Mouse (Mus musculus) forebrain, embryonic 11.5 days (tissue): ENCODE measurements around the gene Slc6a4. TPM values are rescaled to one million over a fixed set of nuclear protein-coding genes. Genes with fewer than 3 reads are reported as not detected.
A peak's percentile ranks its signal among the peaks of the same experiment; 100 is the strongest.

ENCODE experiments used
- ATAC-seq: fragments of 200-750 bp; cut with Nextera tagmentation; replicated peaks from 2 replicates; pipeline ENCODE4 v1.8.0; 2017; ENCODE audit warnings: moderate TSS enrichment; ENCODE audit not compliant: low FRiP score
- DNase-seq: peaks from one replicate; pipeline ENCODE4 v3.0.0-alpha.2; 2017; ENCODE audit warnings: low spot score
- H3K27ac ChIP-seq: fragments of 300-500 bp; sonication (generic); 2 replicates; pipeline ENCODE4 v1.5.1; 2014; ENCODE audit warnings: low read depth, low read length
- H3K27me3 ChIP-seq: fragments of 300-500 bp; sonication (generic); 2 replicates; pipeline ENCODE4 v1.6.1; 2014; ENCODE audit warnings: mild to moderate bottlenecking, low read length, mixed read lengths; ENCODE audit not compliant: control insufficient read depth, insufficient read depth
- H3K36me3 ChIP-seq: fragments of 300-500 bp; sonication (generic); 2 replicates; pipeline ENCODE4 v1.6.1; 2014; ENCODE audit warnings: mild to moderate bottlenecking, low read length, moderate library complexity, mixed read lengths; ENCODE audit not compliant: control insufficient read depth, insufficient read depth
- H3K4me1 ChIP-seq: fragments of 300-500 bp; sonication (generic); replicated peaks from 2 replicates; pipeline ENCODE4 v1.6.1; 2014; ENCODE audit warnings: low read length, mixed read lengths; ENCODE audit not compliant: control insufficient read depth, insufficient read depth
- H3K4me2 ChIP-seq: fragments of 300-500 bp; sonication (generic); 2 replicates; pipeline ENCODE4 v1.6.1; 2014; ENCODE audit warnings: low read depth, mild to moderate bottlenecking, low read length, moderate library complexity, mixed read lengths; ENCODE audit not compliant: severe bottlenecking
- H3K4me3 ChIP-seq: fragments of 300-500 bp; sonication (generic); 2 replicates; pipeline ENCODE4 v1.5.1; 2014; ENCODE audit warnings: low read depth, low read length
- H3K9ac ChIP-seq: fragments of 300-500 bp; sonication (generic); 2 replicates; pipeline ENCODE4 v1.6.1; 2014; ENCODE audit warnings: low read length
- H3K9me3 ChIP-seq: fragments of 300-500 bp; sonication (generic); 2 replicates; pipeline ENCODE4 v1.6.1; 2016; ENCODE audit warnings: low read length, mixed read lengths; ENCODE audit not compliant: control insufficient read depth
- WGBS: fragments of 180-500 bp; shearing (Covaris S2); extraction: QIAGEN DNeasy Blood & Tissue Kit; methylation state at CpG from one replicate; pipeline ENCODE4 v1.1.7; 2014; 5-methylcytosine and 5-hydroxymethylcytosine counted together
- polyA plus RNA-seq: library from polyadenylated mRNA; unstranded; fragments of >200 nt; fragmentation: Nextera tagmentation; extraction: Ambion mirVana; gene quantifications from 2 replicates; pipeline ENCODE4 v1.2.1, GENCODE M21; 2014

Gene Slc6a4
- polyA plus RNA-seq, 1 experiment from 2014 or later = 1.2 TPM

DNA sequence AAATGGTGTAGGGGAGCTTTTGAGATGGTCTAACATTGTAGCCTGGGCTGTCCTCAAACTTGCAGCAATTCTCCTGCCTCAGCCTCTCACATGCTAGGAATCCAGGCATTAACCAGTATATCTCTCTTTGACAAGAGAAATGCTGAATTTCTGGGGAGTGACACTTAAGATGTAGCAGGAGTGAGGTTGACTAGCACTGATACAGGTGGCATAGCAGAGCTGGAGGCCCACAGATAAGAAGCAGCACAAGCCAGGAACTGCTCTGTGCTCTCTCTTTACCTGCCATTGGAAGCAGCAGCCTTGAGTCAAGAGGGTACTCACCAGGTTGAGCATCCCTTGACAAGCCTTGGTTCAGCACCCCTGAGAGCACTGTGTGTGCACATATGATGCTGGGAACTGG, 14.2 kb upstream of the Slc6a4 start:
- no peak for DNase-seq
- no peaks in the 10 kb centered on the region for H3K27me3 ChIP-seq
- H3K27ac ChIP-seq = no peak overlapping the region
- no peak overlapping the region for H3K4me3 ChIP-seq
- H3K9me3 ChIP-seq = no peaks in the 10 kb centered on the region
- no peak overlapping the region for H3K4me2 ChIP-seq
- no peak overlapping the region for H3K9ac ChIP-seq
- no peaks in the 10 kb centered on the region for H3K4me1 ChIP-seq
- ATAC-seq = no peak
- H3K36me3 ChIP-seq = peaks cover 4% of the 10 kb centered on the region; the same call in 1 of the 2 replicates

DNA sequence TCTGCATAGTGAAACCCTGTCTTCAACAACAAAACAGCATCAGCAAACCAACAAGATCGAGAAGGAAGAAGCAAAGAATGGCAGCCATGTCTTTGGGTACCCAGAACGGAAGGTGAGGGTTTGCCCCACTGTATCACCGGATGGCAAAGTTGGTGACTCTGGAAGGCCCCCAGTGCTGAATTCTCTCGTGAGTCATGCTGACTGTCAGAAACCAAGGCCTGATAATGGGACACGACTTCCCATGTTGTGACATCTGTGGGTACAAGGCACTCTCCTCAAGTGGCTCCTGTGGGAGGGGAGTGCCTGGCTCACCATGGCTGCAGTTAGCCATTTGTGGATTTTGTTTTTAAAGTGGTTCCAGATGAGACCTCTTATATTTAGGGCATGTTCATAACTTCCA, 7.6 kb upstream of the Slc6a4 start:
- ATAC-seq = no peak
- no peak overlapping the region for H3K4me3 ChIP-seq
- DNase-seq = no peak
- 78% methylated on average over 5 of the region's 5 CpGs for WGBS
- H3K27ac ChIP-seq = no peak overlapping the region
- H3K9ac ChIP-seq = no peak overlapping the region
- H3K4me2 ChIP-seq = no peak overlapping the region
- no peaks in the 10 kb centered on the region for H3K4me1 ChIP-seq
- H3K36me3 ChIP-seq = peaks cover 4% of the 10 kb centered on the region; the same call in 1 of the 2 replicates
- H3K9me3 ChIP-seq = no peaks in the 10 kb centered on the region
- H3K27me3 ChIP-seq = no peaks in the 10 kb centered on the region

DNA sequence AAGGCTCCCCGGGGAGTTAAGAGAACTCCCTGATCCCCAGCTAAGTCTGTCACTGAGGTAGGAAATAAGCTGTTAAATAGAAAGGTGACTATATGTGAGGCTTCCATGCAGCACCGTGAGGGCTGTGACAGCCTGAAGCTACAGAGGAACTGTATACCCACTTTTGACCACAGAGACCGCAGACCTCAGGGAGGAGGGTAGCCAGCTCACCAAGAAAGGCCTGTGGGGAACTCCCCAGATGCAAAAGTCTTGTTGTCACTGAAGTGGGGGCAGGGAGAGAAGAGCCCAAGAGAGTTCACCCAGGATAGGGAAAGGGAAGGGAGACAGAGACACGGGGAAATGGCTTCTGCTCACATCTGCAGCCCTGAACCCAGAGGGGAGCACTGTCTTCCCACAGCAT, 5.5 kb upstream of the Slc6a4 start:
- ATAC-seq = no peak
- no peak overlapping the region for H3K27ac ChIP-seq
- 42% methylated on average over 4 of the region's 4 CpGs for WGBS

GRCm38 (mm10) chr11:76995966-76996672, 2.3 kb upstream of the Slc6a4 start:
- Histone ChIP-seq H3K9ac (no peak overlapping the region), H3K27ac (no peak overlapping the region), H3K4me3 (no peak overlapping the region), H3K4me2 (no peak overlapping the region), H3K9me3 (no peaks in the 10 kb centered on the region), H3K36me3 (no peaks in the 10 kb centered on the region), H3K4me1 (peaks cover 5% of the 10 kb centered on the region; the same call in 1 of the 2 replicates), H3K27me3 (peaks cover 32% of the 10 kb centered on the region)
- ATAC-seq (no peak), DNase-seq (no peak)
- 66% methylated on average over 20 of the region's 20 CpGs for WGBS

More for the DNA sequence above, 5.5 kb upstream of the Slc6a4 start:
- H3K9ac ChIP-seq = no peak overlapping the region
- no peak overlapping the region for H3K4me3 ChIP-seq
- H3K4me1 ChIP-seq = no peaks in the 10 kb centered on the region
- peaks cover 6% of the 10 kb centered on the region for H3K27me3 ChIP-seq
- DNase-seq = no peak
- no peaks in the 10 kb centered on the region; the same call in 1 of the 2 replicates for H3K36me3 ChIP-seq
- H3K4me2 ChIP-seq = no peak overlapping the region
- H3K9me3 ChIP-seq = no peaks in the 10 kb centered on the region

- ATAC-seq = 0 out of 2 replicates have a peak, but pooled peaks have one; percentile 49
- DNase-seq = peak; percentile 93
- peak overlapping the region; percentile 60 for H3K4me2 ChIP-seq
- no peak overlapping the region for H3K9ac ChIP-seq
- H3K27me3 ChIP-seq = peaks cover 32% of the 10 kb centered on the region
- no peaks in the 10 kb centered on the region for H3K9me3 ChIP-seq
- H3K36me3 ChIP-seq = no peaks in the 10 kb centered on the region
- peak overlapping the region; percentile 29 for H3K4me3 ChIP-seq
- H3K27ac ChIP-seq = no peak overlapping the region
- H3K4me1 ChIP-seq = peaks cover 5% of the 10 kb centered on the region; the same call in 1 of the 2 replicates
- WGBS = 2% methylated on average over 20 of the region's 21 CpGs
These were observed 1.1 kb upstream of the Slc6a4 start for GRCm38 (mm10) chr11:76997305-76997704.

- Histone ChIP-seq H3K4me3 (peak overlapping the region; percentile 29), H3K4me2 (peak overlapping the region; percentile 60), H3K9me3 (no peaks in the 10 kb centered on the region), H3K36me3 (no peaks in the 10 kb centered on the region), H3K27me3 (peaks cover 32% of the 10 kb centered on the region), H3K4me1 (peaks cover 5% of the 10 kb centered on the region; the same call in 1 of the 2 replicates), H3K9ac (peak overlapping the region; percentile 27; the same call in 1 of the 2 replicates), H3K27ac (no peak overlapping the region)
- DNase-seq (peak; percentile 61), ATAC-seq (no peak)
- 9% methylated on average over 24 of the region's 24 CpGs for WGBS
These were observed 363 bp downstream of the Slc6a4 start for GRCm38 (mm10) chr11:76998705-76999226.

DNA sequence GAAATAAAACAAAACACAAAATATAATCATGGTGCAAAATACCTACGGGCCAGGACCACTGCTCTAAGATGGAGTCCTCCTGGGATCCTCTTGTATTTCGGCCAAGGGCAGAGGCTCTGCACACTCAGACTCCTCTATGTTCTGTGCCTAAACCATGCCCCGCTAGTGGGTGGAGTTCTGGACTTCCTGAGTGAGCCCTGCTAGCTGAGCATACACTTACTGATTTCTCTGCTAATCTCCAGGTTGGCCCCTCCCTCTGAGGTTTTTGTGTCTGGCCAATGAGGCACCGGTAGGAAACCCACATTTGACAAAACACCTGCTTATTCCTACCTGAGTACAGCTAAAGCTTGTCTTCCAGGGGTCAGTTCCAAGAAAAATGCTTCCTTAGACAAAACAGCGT, 2.3 kb downstream of the Slc6a4 start:
- H3K9me3 ChIP-seq = no peaks in the 10 kb centered on the region
- no peak overlapping the region for H3K4me3 ChIP-seq
- no peak overlapping the region for H3K27ac ChIP-seq
- H3K27me3 ChIP-seq = peaks cover 32% of the 10 kb centered on the region
- DNase-seq (no peak), ATAC-seq (no peak)
- 61% methylated on average over 5 of the region's 5 CpGs for WGBS
- no peak overlapping the region for H3K9ac ChIP-seq
- H3K36me3 ChIP-seq = no peaks in the 10 kb centered on the region
- no peak overlapping the region for H3K4me2 ChIP-seq
- peaks cover 5% of the 10 kb centered on the region; the same call in 1 of the 2 replicates for H3K4me1 ChIP-seq

GRCm38 (mm10) chr11:77002361-77002760, 4.0 kb downstream of the Slc6a4 start:
- Histone ChIP-seq H3K27me3 (peaks cover 28% of the 10 kb centered on the region), H3K36me3 (no peaks in the 10 kb centered on the region), H3K9me3 (no peaks in the 10 kb centered on the region), H3K4me3 (no peak overlapping the region), H3K4me1 (peaks cover 5% of the 10 kb centered on the region; the same call in 1 of the 2 replicates), H3K9ac (no peak overlapping the region), H3K27ac (no peak overlapping the region), H3K4me2 (no peak overlapping the region)
- ATAC-seq (no peak), DNase-seq (no peak)
- WGBS = 65% methylated on average over 1 of the region's 1 CpGs

GRCm38 (mm10) chr11:77005881-77006280, 7.5 kb downstream of the Slc6a4 start:
- no peak overlapping the region for H3K27ac ChIP-seq
- no peak overlapping the region for H3K4me2 ChIP-seq
- no peak overlapping the region for H3K4me3 ChIP-seq
- no peak for DNase-seq
- H3K36me3 ChIP-seq = no peaks in the 10 kb centered on the region
- H3K4me1 ChIP-seq = no peaks in the 10 kb centered on the region
- H3K9me3 ChIP-seq = no peaks in the 10 kb centered on the region
- whole genome bisulfite sequencing = 65% methylated on average over 4 of the region's 4 CpGs
- H3K9ac ChIP-seq = no peak overlapping the region
- no peaks in the 10 kb centered on the region for H3K27me3 ChIP-seq
- no peak for ATAC-seq
